Mouse (Mus musculus): ENCODE measurements around the gene Ppip5k2. TPM values are rescaled to one million over a fixed set of nuclear protein-coding genes. Genes with fewer than 3 reads are reported as not detected.

Ppip5k2 gene
- polyA plus RNA-seq, 1 experiment from 2014 or later: 24.0 TPM

- Histone ChIP-seq H3K9me3 (ENCODE audit: control insufficient read depth, low read length) (no peaks in the 10 kb centered on the region), H3K36me3 (ENCODE audit: control insufficient read depth, insufficient read depth, low read length) (peaks cover 16% of the 10 kb centered on the region), H3K9ac (ENCODE audit: low read depth, low read length) (no peak overlapping the region), H3K27me3 (replicated peaks; ENCODE audit: control insufficient read depth, insufficient read depth, low read length) (no peaks in the 10 kb centered on the region), H3K27ac (replicated peaks; ENCODE audit: low read depth, low read length) (no peak overlapping the region), H3K4me3 (ENCODE audit: low read depth, low read length) (no peak overlapping the region), H3K4me1 (ENCODE audit: control insufficient read depth, insufficient read depth, low read length) (no peaks in the 10 kb centered on the region), H3K4me2 (ENCODE audit: low read depth, low read length) (no peak overlapping the region)
- 91% methylated on average over 1 of the region's 1 CpGs for WGBS
- ATAC-seq (ENCODE audit: low read depth) (no peak), DNase-seq (ENCODE audit: low spot score) (no peak)
These were observed 65.6 kb downstream of the Ppip5k2 start for GRCm38 (mm10) chr1:97704646-97705045.

GRCm38 (mm10) chr1:97698956-97699570 is 71.1 kb downstream of the Ppip5k2 start:
- Histone ChIP-seq H3K36me3 (ENCODE audit: control insufficient read depth, insufficient read depth, low read length) (no peaks in the 10 kb centered on the region), H3K4me3 (ENCODE audit: low read depth, low read length) (no peak overlapping the region), H3K4me1 (ENCODE audit: control insufficient read depth, insufficient read depth, low read length) (no peaks in the 10 kb centered on the region), H3K9ac (ENCODE audit: low read depth, low read length) (no peak overlapping the region), H3K4me2 (ENCODE audit: low read depth, low read length) (no peak overlapping the region), H3K27me3 (replicated peaks; ENCODE audit: control insufficient read depth, insufficient read depth, low read length) (no peaks in the 10 kb centered on the region), H3K27ac (replicated peaks; ENCODE audit: low read depth, low read length) (no peak overlapping the region), H3K9me3 (ENCODE audit: control insufficient read depth, low read length) (no peaks in the 10 kb centered on the region)
- WGBS: 13% methylated on average over 11 of the region's 11 CpGs
- ATAC-seq (ENCODE audit: low read depth) (0 out of 2 replicates have a peak, but pooled peaks have one; percentile 44), DNase-seq (ENCODE audit: low spot score) (no peak)

- WGBS: 100% methylated on average over 1 of the region's 1 CpGs
- Histone ChIP-seq H3K4me3 (ENCODE audit: low read depth, low read length) (no peak overlapping the region), H3K27me3 (replicated peaks; ENCODE audit: control insufficient read depth, insufficient read depth, low read length) (no peaks in the 10 kb centered on the region), H3K36me3 (ENCODE audit: control insufficient read depth, insufficient read depth, low read length) (no peaks in the 10 kb centered on the region), H3K4me1 (ENCODE audit: control insufficient read depth, insufficient read depth, low read length) (no peaks in the 10 kb centered on the region), H3K27ac (replicated peaks; ENCODE audit: low read depth, low read length) (no peak overlapping the region), H3K4me2 (ENCODE audit: low read depth, low read length) (no peak overlapping the region), H3K9ac (ENCODE audit: low read depth, low read length) (no peak overlapping the region), H3K9me3 (ENCODE audit: control insufficient read depth, low read length) (no peaks in the 10 kb centered on the region)
- DNase-seq (ENCODE audit: low spot score) (no peak), ATAC-seq (ENCODE audit: low read depth) (no peak)
These were observed 72.9 kb downstream of the Ppip5k2 start for GRCm38 (mm10) chr1:97697273-97697672.

GRCm38 (mm10) chr1:97693825-97694224 is 76.4 kb downstream of the Ppip5k2 start:
- Histone ChIP-seq H3K4me2 (ENCODE audit: low read depth, low read length) (no peak overlapping the region), H3K9me3 (ENCODE audit: control insufficient read depth, low read length) (peaks cover 3% of the 10 kb centered on the region; the same call in 1 of the 2 replicates), H3K27me3 (replicated peaks; ENCODE audit: control insufficient read depth, insufficient read depth, low read length) (no peaks in the 10 kb centered on the region), H3K4me1 (ENCODE audit: control insufficient read depth, insufficient read depth, low read length) (no peaks in the 10 kb centered on the region), H3K9ac (ENCODE audit: low read depth, low read length) (no peak overlapping the region), H3K27ac (replicated peaks; ENCODE audit: low read depth, low read length) (no peak overlapping the region), H3K4me3 (ENCODE audit: low read depth, low read length) (no peak overlapping the region), H3K36me3 (ENCODE audit: control insufficient read depth, insufficient read depth, low read length) (no peaks in the 10 kb centered on the region)
- DNase-seq (ENCODE audit: low spot score): no peak
- ATAC-seq (ENCODE audit: low read depth): no peak

- Histone ChIP-seq H3K9ac (ENCODE audit: low read depth, low read length) (no peak overlapping the region), H3K36me3 (ENCODE audit: control insufficient read depth, insufficient read depth, low read length) (no peaks in the 10 kb centered on the region), H3K4me1 (ENCODE audit: control insufficient read depth, insufficient read depth, low read length) (no peaks in the 10 kb centered on the region), H3K9me3 (ENCODE audit: control insufficient read depth, low read length) (peaks cover 4% of the 10 kb centered on the region; the same call in 1 of the 2 replicates), H3K4me3 (ENCODE audit: low read depth, low read length) (no peak overlapping the region), H3K4me2 (ENCODE audit: low read depth, low read length) (no peak overlapping the region), H3K27me3 (replicated peaks; ENCODE audit: control insufficient read depth, insufficient read depth, low read length) (no peaks in the 10 kb centered on the region), H3K27ac (replicated peaks; ENCODE audit: low read depth, low read length) (no peak overlapping the region)
- 12% methylated on average over 3 of the region's 3 CpGs for WGBS
- ATAC-seq (ENCODE audit: low read depth) (no peak), DNase-seq (ENCODE audit: low spot score) (peak; percentile 46)
These were observed 81.5 kb downstream of the Ppip5k2 start for GRCm38 (mm10) chr1:97688756-97689155.

- H3K36me3 ChIP-seq (ENCODE audit: control insufficient read depth, insufficient read depth, low read length): no peaks in the 10 kb centered on the region
- no peaks in the 10 kb centered on the region for H3K27me3 ChIP-seq (replicated peaks; ENCODE audit: control insufficient read depth, insufficient read depth, low read length)
- H3K9ac ChIP-seq (ENCODE audit: low read depth, low read length): no peak overlapping the region
- no peak overlapping the region for H3K4me3 ChIP-seq (ENCODE audit: low read depth, low read length)
- no peaks in the 10 kb centered on the region for H3K9me3 ChIP-seq (ENCODE audit: control insufficient read depth, low read length)
- no peak overlapping the region for H3K27ac ChIP-seq (replicated peaks; ENCODE audit: low read depth, low read length)
- H3K4me2 ChIP-seq (ENCODE audit: low read depth, low read length): no peak overlapping the region
- DNase-seq (ENCODE audit: low spot score) (no peak), ATAC-seq (ENCODE audit: low read depth) (no peak)
- WGBS: 76% methylated on average over 4 of the region's 4 CpGs
- H3K4me1 ChIP-seq (ENCODE audit: control insufficient read depth, insufficient read depth, low read length): no peaks in the 10 kb centered on the region
These were observed 93.6 kb downstream of the Ppip5k2 start for GRCm38 (mm10) chr1:97676526-97677177.

GRCm38 (mm10) chr1:97676115-97676514 is 94.1 kb downstream of the Ppip5k2 start:
- Histone ChIP-seq H3K4me2 (ENCODE audit: low read depth, low read length) (no peak overlapping the region), H3K4me3 (ENCODE audit: low read depth, low read length) (no peak overlapping the region), H3K27me3 (replicated peaks; ENCODE audit: control insufficient read depth, insufficient read depth, low read length) (no peaks in the 10 kb centered on the region), H3K9me3 (ENCODE audit: control insufficient read depth, low read length) (no peaks in the 10 kb centered on the region), H3K36me3 (ENCODE audit: control insufficient read depth, insufficient read depth, low read length) (no peaks in the 10 kb centered on the region), H3K4me1 (ENCODE audit: control insufficient read depth, insufficient read depth, low read length) (no peaks in the 10 kb centered on the region), H3K27ac (replicated peaks; ENCODE audit: low read depth, low read length) (no peak overlapping the region), H3K9ac (ENCODE audit: low read depth, low read length) (no peak overlapping the region)
- DNase-seq (ENCODE audit: low spot score) (no peak), ATAC-seq (ENCODE audit: low read depth) (no peak)
- WGBS: 61% methylated on average over 2 of the region's 2 CpGs

- no peaks in the 10 kb centered on the region for H3K4me1 ChIP-seq (ENCODE audit: control insufficient read depth, insufficient read depth, low read length)
- H3K27ac ChIP-seq (replicated peaks; ENCODE audit: low read depth, low read length): no peak overlapping the region
- no peak for ATAC-seq (ENCODE audit: low read depth)
- no peaks in the 10 kb centered on the region for H3K36me3 ChIP-seq (ENCODE audit: control insufficient read depth, insufficient read depth, low read length)
- H3K4me2 ChIP-seq (ENCODE audit: low read depth, low read length): no peak overlapping the region
- H3K27me3 ChIP-seq (replicated peaks; ENCODE audit: control insufficient read depth, insufficient read depth, low read length): no peaks in the 10 kb centered on the region
- 69% methylated on average over 2 of the region's 2 CpGs for WGBS
- H3K4me3 ChIP-seq (ENCODE audit: low read depth, low read length): no peak overlapping the region
- no peaks in the 10 kb centered on the region for H3K9me3 ChIP-seq (ENCODE audit: control insufficient read depth, low read length)
- no peak overlapping the region for H3K9ac ChIP-seq (ENCODE audit: low read depth, low read length)
- DNase-seq (ENCODE audit: low spot score): no peak
These were observed 97.4 kb downstream of the Ppip5k2 start for GRCm38 (mm10) chr1:97672849-97673248.

- Histone ChIP-seq H3K36me3 (ENCODE audit: control insufficient read depth, insufficient read depth, low read length) (no peaks in the 10 kb centered on the region), H3K27me3 (replicated peaks; ENCODE audit: control insufficient read depth, insufficient read depth, low read length) (no peaks in the 10 kb centered on the region), H3K9me3 (ENCODE audit: control insufficient read depth, low read length) (no peaks in the 10 kb centered on the region), H3K4me2 (ENCODE audit: low read depth, low read length) (no peak overlapping the region), H3K4me3 (ENCODE audit: low read depth, low read length) (no peak overlapping the region), H3K9ac (ENCODE audit: low read depth, low read length) (no peak overlapping the region), H3K4me1 (ENCODE audit: control insufficient read depth, insufficient read depth, low read length) (0 out of 2 replicates have a peak, but pooled peaks cover 3% of the 10 kb centered on the region), H3K27ac (replicated peaks; ENCODE audit: low read depth, low read length) (no peak overlapping the region)
- WGBS: 100% methylated on average over 1 of the region's 1 CpGs
- ATAC-seq (ENCODE audit: low read depth) (no peak), DNase-seq (ENCODE audit: low spot score) (no peak)
These were observed 102.9 kb downstream of the Ppip5k2 start for GRCm38 (mm10) chr1:97667288-97667687.
